Mouse (Mus musculus): ENCODE data around the gene Dgki.

The Dgki gene

DNA sequence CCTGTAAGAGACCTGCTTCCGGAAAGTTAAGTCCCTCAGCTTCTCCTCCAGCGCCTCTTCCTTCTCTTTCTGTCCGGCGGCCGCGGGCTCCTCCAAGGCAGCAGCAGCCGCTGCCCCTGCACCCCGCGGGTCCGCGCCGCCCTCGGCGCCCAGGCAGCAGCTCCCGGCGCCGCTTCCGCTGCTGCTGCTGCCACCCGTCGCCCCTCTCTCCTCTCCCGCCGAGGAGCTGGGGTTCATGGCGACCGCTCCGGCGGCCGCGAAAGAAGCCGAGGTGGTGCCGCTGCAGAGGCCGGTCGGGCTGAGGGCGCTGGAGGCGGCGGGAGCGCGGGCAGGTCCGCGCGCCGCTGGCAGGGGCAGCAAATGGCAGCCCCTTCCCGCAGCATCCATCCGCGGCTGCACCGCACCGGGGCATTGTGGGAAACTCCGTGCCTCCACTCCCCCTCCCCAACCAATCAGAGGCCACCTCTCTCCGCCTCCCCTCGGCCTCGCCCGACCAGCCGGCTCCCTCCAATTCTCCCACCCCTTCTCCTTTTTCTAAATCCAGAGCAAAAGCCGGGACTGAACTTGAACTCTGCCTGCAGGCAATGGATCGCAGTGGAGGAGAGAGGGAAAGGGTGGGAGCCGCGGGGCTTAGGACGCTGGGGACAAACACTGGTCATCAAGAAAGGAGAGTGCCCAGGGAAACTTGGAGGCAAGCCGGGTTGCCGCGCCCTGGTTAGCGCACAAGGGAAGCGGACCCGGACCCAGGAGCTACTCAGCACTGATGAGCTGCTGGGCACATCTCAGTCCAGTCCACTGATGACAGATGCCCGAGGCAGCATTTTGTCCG, at the start of gene Dgki:
Dgki (minus strand) TSS at position 623 of the 829 bp plus-strand sequence.
- in situ Hi-C loops (cut with MboI; ENCODE audit: low pct_unique_long_range_greater_than_20kb in 1 of 2, low sequenced_read_pairs in 2 of 2, unreplicated experiment in 1 of 2), result no loop called here

DNA sequence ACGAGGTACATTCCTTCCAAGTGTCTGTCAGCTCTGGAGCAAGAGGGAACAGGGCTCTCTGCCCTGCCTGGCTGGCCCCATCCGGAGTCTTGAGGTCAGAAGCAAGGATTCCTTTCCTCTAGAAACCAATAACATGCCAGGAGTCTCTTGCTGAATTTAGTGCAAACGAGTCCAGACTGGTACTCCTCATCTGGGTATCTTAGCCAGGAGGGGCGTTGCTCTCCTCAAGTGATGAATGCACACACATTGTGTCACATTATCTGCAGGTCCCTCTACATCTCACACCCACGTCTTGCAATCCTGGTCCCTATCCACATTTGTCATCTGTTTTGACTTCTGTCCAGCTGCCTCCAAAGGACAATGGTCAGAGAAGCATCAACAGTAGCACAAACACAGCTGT, 47.6 kb upstream of the Dgki start:
- in situ Hi-C loops (cut with MboI; ENCODE audit: low pct_unique_long_range_greater_than_20kb in 1 of 2, low sequenced_read_pairs in 2 of 2, unreplicated experiment in 1 of 2), result loop anchor here in 1 of 2 experiments (5.0 kb wide), 1 partner anchor 250 kb away; no protein-coding TSS in a partner anchor

DNA sequence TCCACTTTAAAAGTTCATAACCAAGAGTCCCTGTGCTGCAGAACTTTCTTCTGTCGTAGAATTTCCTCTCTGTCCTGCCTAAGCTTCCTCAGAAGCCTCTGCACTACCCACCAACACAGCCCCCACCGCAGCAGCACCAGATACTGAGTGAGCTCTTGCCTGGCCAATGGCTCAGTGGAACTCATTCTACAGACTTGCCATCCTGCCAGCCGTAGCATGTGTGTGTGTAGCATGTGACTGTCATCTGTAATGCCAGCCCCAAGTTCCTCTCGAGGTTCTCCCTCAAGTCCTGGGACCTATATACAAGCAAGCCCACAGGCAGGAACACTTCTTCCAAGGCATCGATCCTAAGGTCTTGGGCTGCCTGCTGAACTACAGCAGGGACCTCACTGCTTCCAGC, 38.1 kb upstream of the Dgki start:
- in situ Hi-C loops (cut with MboI; ENCODE audit: low pct_unique_long_range_greater_than_20kb in 1 of 2, low sequenced_read_pairs in 2 of 2, unreplicated experiment in 1 of 2), result no loop called here

DNA sequence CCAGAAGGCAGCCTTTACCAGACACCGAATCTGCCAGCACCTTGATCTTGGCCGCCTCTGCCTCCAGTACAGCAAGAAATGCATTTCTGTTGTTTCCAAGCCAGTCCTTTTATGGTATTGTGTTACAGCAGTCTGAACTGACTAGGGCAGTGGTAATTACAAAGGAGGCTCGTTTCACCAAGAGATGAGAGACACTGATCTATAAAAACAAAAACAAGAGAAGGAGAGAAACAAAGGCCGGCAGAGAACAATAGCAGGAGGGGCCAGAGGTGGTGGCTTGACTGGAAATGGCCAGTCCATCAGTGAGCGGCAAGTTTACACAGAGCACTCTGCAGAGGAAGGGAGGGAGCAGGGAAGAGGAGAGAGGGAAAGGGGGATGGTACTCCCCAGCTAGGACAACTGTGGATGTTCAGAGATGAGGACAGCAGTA, 36.9 kb upstream of the Dgki start:
- in situ Hi-C loops (cut with MboI; ENCODE audit: low pct_unique_long_range_greater_than_20kb in 1 of 2, low sequenced_read_pairs in 2 of 2, unreplicated experiment in 1 of 2), result no loop called here

DNA sequence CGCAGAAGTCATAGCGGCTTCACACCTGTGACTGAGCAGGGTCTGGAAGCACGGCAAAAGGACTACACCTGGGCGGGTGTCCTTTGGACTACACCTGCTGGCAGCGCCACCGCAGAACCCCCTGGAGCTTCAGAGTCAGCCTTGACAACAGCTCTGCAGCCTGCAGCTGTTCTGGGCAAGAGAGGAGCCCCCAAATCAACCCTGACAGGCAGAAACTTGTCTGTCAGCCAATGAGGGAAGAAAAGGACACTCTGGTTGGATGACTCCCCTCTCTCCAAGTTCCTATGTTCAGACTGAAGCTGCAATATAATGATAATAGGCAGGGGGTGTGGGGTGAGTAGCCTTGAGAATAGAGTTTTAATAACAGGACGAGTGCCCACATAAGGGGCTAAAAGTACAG, 36.4 kb upstream of the Dgki start:
- in situ Hi-C loops (cut with MboI; ENCODE audit: low pct_unique_long_range_greater_than_20kb in 1 of 2, low sequenced_read_pairs in 2 of 2, unreplicated experiment in 1 of 2), result no loop called here

DNA sequence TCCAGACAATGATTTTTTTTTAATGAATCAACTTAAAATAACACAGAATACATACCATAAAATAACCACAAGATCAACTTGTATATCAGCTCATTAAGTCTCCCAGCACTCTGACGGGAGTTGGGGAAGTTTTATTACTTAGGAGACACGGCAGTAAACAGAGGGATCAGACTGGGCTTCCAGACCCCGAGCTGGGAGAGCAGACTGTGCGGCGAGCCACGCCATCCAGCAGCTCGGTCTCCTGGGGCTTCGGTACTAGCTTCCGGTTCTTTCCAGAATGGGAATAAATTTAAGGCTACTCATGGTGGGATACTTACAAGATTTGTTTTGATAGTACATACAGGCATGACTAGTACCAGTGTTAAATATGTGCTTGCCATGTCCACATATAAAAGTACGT, 32.9 kb upstream of the Dgki start:
- in situ Hi-C loops (cut with MboI; ENCODE audit: low pct_unique_long_range_greater_than_20kb in 1 of 2, low sequenced_read_pairs in 2 of 2, unreplicated experiment in 1 of 2), result no loop called here

DNA sequence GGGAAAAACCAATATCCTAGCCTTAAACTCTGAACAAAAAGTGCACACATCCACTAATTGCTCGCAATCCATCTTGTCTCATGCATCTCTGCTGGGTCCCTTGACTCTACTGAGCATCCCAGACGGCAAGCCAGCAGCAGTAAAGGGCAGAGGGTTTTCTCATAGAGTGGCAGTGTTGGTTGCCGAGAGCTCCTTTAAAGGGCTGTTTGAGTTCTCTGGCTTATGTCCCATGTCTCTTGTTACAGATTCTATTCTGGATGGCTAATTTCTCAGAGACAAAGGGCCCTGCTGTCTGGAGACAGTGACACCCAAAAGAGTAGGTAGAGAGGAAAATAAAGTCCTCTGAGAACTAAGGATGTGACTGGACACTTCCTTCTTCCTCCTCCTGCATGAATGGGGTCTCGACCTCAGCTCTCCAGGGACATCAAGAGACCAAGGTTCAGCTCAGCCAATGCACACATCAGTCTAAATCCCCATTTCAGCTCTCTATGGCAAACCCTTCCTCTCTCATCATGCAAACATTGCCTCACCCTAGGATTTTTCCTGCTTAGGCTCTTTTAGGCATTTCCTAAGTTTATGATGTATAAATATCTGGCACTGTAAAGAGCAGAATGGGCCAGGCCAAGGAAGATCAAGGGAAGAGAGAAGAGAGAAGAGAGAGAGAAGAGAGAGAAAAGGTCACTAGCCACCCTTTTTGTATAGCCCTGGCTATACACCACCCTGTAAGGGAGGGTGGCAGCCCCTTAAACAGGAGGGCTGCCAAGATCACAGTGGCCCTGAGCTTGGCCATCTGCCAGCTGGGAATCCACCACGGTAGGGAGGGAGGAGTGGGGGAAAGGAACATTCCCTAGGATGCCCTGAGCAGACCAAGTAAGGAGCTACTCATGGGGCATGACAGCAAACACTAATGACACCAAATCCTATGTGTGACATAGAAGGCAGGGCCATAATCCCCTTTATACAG, 30.2 kb upstream of the Dgki start:
- in situ Hi-C loops (cut with MboI; ENCODE audit: low pct_unique_long_range_greater_than_20kb in 1 of 2, low sequenced_read_pairs in 2 of 2, unreplicated experiment in 1 of 2), result no loop called here

DNA sequence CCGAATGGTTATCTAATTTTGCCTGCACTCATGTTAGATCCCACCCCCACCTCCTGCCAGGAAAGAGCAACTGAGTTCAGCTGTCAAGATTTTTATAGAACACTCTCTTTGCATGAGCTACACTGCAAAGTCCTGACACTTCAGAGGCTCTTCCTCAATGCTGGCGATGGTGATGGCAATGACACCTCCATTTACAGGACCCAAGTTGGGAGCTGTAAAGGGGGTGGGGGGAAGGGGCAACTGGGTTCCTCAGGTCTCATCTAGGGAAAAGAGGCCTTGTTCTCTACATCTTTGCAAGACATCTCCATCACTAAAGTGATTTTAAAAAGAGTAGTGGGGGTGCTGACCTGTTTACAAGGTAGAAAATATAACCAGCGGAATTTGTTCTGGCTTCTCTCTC, 29.4 kb upstream of the Dgki start:
- in situ Hi-C loops (cut with MboI; ENCODE audit: low pct_unique_long_range_greater_than_20kb in 1 of 2, low sequenced_read_pairs in 2 of 2, unreplicated experiment in 1 of 2), result no loop called here

DNA sequence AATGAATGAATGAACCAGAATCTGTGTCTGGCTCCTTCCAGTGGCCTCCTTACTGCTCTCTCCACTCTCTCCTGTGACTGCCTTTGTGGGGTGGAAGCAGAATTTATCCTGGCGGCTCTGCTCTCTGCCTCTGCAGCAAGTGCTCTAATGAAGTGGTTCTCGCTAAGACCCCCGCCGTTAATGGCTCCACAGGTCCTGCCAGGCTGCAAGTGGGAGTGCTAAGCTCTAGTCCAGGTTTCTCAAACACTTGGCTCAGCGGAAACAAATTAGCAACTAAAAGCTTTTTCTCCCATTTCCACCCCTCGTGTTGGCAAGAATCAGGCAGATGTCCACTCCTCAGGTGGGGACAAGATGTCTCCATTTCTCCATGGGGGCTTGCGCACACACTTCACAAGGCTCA, 28.7 kb upstream of the Dgki start:
- in situ Hi-C loops (cut with MboI; ENCODE audit: low pct_unique_long_range_greater_than_20kb in 1 of 2, low sequenced_read_pairs in 2 of 2, unreplicated experiment in 1 of 2), result no loop called here

DNA sequence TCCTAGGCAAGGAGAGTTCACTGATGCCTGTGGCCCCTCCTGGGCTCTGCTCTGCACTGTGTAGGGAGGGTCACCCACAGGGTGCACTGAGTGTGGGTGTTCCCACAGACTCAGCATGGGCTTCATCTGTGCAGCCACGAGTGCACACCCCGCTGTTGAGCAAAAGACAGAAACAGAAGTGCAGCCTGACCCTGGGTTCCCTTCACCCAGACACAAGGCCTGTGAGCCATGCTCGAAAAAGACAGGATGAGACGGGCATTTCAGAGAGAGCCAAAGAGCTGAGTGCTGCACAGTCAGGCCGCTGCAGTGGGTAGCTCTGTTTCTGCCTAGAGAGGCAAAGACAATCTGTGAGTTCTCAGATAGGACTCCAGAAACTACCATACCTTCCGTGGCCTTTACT, 27.5 kb upstream of the Dgki start:
- in situ Hi-C loops (cut with MboI; ENCODE audit: low pct_unique_long_range_greater_than_20kb in 1 of 2, low sequenced_read_pairs in 2 of 2, unreplicated experiment in 1 of 2), result no loop called here

DNA sequence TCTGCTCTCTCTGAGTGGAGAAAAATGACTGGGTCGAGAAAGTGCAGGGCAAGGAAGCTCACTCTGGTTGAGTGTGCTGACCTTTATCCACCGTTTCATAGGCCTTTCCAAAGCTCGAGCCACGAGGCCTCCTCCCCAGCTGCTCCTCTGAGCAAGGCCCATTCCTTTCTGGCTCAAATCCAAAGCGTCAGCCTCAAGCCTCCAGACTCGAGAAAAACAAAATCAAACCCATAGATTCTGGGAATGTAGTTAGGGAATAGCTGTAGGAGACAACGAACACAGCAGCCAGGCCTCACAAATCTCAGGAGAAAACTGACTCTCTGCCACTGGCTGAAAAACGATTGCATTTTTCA, 26.6 kb upstream of the Dgki start:
- in situ Hi-C loops (cut with MboI; ENCODE audit: low pct_unique_long_range_greater_than_20kb in 1 of 2, low sequenced_read_pairs in 2 of 2, unreplicated experiment in 1 of 2), result no loop called here

DNA sequence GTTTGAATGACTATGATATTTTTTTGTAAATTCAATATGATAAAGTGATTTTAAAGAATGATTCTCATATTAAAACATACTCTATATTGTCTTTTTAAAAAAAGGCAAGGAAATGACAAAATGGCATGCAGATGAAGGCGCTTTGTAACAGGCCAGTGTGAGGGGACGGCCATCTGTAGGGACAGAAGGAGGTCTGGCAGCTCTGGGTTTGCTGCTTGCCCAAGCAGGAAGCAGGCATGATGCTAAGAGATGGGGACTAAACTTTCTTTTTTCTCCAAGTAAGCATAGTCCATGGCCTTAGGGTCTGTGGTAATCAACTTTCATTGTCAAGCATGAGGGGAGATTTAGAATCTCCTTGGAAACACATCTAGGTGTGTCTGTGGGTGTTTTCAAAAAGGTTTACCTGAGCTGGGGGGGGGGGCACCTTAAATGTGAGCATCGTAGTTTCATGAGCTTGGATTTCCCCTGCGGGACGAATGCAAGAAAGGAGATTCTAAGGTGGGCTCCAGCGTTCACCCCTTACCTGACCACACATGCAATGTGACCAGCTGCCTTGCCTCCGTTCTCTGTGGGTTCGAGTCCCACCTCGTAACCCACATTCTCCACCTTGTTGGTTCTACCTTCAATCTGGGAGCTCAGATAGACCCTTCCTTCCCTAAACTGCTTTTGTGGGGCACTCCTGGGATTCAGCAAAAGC, 26.1 kb upstream of the Dgki start:
- in situ Hi-C loops (cut with MboI; ENCODE audit: low pct_unique_long_range_greater_than_20kb in 1 of 2, low sequenced_read_pairs in 2 of 2, unreplicated experiment in 1 of 2), result no loop called here

DNA sequence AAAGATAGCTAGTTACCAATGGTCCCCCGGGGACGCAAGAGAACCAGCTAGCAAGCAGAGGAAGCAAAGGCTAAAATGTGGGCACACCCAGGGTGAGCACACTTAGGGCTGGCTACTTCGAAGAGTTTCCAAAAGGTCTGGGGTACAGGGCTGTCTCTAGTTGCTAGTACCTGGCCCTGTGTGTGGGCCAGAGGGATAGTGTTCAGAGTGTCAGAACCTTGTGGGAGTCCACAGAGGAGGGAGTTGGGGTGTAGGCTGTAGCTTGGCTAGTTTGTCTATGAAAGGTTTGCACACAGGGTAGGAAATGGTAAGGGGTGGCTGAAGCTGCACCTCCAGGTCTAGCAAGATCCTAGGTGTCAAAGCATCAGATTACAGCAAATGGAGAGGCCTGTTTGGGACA, 25.1 kb upstream of the Dgki start:
- in situ Hi-C loops (cut with MboI; ENCODE audit: low pct_unique_long_range_greater_than_20kb in 1 of 2, low sequenced_read_pairs in 2 of 2, unreplicated experiment in 1 of 2), result no loop called here

DNA sequence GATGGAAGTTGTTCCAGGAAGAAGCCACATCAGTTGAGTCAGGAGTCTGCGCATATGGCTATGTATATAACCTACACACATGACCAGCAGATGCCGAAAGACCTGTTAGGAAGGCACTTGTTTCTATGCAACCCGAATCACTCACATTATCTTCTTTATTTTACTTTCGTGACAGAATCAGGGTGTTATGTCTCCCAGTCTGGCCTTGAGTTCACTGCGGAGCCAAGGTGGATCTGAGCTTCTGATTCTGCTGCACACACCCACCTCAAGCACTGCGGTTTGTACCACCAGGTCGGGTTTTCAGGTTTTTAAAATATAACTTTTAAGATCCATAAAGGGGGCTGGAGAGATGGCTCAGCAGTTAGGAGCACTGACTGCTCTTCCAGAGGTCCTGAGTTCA, 22.7 kb upstream of the Dgki start:
- in situ Hi-C loops (cut with MboI; ENCODE audit: low pct_unique_long_range_greater_than_20kb in 1 of 2, low sequenced_read_pairs in 2 of 2, unreplicated experiment in 1 of 2), result no loop called here

DNA sequence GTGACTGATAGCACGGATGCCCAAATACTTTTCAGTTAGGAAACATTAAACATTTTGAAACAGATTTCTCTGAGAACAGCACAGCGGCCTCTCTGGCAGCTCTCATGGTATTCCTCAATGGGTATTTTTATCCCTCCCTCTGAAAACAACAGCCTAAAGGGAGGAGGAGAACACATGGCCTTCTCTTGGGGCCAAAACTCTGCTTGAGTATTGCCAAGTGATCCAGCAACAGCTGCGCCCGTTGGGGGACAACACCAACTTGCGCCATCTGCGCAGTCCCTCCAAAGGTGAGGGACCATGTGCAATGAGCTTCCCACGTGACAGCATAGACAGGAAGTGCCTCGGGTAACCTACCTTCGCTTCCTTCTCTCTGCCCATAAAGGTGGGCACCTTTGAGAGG, 22.1 kb upstream of the Dgki start:
- in situ Hi-C loops (cut with MboI; ENCODE audit: low pct_unique_long_range_greater_than_20kb in 1 of 2, low sequenced_read_pairs in 2 of 2, unreplicated experiment in 1 of 2), result no loop called here

DNA sequence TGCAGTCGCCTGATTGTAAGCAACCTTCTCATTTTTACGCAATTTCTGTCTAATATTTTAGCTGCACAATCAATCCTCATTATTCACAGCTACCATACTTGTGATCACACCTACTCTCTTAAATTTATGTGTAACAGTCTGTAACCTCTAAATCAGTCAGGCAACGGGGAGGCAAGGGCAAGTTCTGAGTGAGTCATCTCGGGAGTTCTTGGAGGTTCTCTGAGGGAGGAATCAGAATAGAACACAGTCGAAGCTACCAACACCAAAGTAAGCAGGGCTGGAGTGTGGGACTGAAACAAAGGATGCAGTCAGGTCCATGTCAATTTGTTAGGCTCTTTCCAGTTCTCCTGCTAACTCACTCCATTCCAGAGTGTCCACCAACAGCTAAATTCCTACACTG, 17.9 kb upstream of the Dgki start:
- in situ Hi-C loops (cut with MboI; ENCODE audit: low pct_unique_long_range_greater_than_20kb in 1 of 2, low sequenced_read_pairs in 2 of 2, unreplicated experiment in 1 of 2), result no loop called here

DNA sequence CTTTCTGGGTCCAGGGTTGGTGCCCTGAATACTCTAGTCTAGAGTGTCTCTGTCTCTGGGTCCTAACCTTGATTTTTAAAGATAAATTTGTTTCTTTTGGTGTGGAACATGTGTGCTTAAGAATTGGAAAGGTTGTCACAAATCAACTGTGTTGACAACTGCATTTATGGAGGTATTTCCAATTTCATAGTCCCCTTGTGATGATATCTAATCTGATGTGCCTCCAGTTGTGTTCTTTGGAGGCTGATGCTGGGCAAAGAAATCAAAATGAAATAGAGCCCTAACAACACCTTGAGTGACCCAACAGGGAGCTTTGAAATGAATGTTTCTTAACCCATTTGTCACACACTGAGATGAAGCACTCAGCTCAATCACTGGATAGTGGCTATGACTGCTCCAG, 15.5 kb upstream of the Dgki start:
- in situ Hi-C loops (cut with MboI; ENCODE audit: low pct_unique_long_range_greater_than_20kb in 1 of 2, low sequenced_read_pairs in 2 of 2, unreplicated experiment in 1 of 2), result no loop called here

DNA sequence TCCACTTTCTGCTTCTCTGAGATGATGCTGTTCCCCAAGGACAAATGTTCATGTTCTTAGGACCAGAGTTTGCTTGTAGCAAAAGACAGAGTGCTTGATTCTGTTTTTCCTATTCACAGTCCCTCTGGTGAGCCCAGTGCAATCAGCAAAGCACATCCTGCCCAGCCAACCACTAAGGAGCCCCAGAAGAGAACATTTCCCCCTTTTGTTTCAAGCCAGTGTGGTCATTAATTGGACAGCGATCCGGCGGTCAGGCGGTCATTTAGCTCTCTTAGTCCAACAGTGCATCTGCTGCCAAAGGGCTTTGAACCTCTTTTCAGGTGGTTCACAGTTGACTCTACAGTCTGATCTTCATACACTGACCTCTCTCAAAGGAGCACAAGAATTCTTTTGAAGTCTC, 10.6 kb upstream of the Dgki start:
- in situ Hi-C loops (cut with MboI; ENCODE audit: low pct_unique_long_range_greater_than_20kb in 1 of 2, low sequenced_read_pairs in 2 of 2, unreplicated experiment in 1 of 2), result no loop called here

DNA sequence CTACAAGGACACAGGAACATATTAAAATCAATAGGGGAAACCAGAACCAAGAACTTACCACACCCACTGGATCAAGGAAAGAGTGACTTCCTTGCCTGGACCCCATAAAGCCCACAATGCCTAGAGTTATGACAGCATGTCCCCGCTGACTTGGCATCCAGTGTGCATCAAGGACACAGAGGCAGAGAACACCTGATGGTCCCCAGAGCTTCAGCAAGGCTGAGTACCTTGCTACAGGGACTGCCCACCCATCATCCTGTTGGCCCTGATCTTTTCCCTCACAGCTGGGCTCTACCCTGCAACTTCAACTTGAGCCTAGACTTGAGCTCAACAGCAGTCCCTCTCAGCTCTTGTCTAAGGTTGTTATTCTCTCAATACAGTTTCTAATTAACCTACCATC, 6.6 kb upstream of the Dgki start:
- in situ Hi-C loops (cut with MboI; ENCODE audit: low pct_unique_long_range_greater_than_20kb in 1 of 2, low sequenced_read_pairs in 2 of 2, unreplicated experiment in 1 of 2), result no loop called here
